In genomic region chr10:23880695-23881094, GRCm38 (mm10) we compare ENCODE assay signal across 10 mouse cellular contexts. TPM values are rescaled to one million over a fixed set of nuclear protein-coding genes. Genes with fewer than 3 reads are reported as not detected.
DNase-seq lines count a peak whose midpoint lies in the region; ATAC-seq and TF ChIP-seq lines count a peak whose summit lies in the region.
"Had no signal": no experiment of that assay in that cellular context is flagged by ENCODE, and none has a peak within 500 bp of the region (broad histone marks: within the 10 kb centered on the region; RNA-seq: fewer than 3 reads in every experiment).

No protein-coding gene starts in this region.

- H3K4me2 ChIP-seq in liver, embryonic 14.5 days (ENCODE audit: low read depth), result no peak overlapping the region
- no peak overlapping the region for H3K4me2 ChIP-seq in liver, embryonic 11.5 days
- H3K4me2 ChIP-seq: lung, embryonic 15.5 days had no signal

- H3K36me3 ChIP-seq in liver, embryonic 14.5 days (replicated peaks; ENCODE audit: control insufficient read depth, insufficient read depth, low read depth), result no peaks in the 10 kb centered on the region
- H3K36me3 ChIP-seq in liver, embryonic 11.5 days (ENCODE audit: control insufficient read depth, insufficient read depth, low read length), result no peaks in the 10 kb centered on the region
- H3K36me3 ChIP-seq: lung, embryonic 15.5 days had no signal

- no peaks in the 10 kb centered on the region for H3K4me1 ChIP-seq in liver, embryonic 14.5 days (replicated peaks; ENCODE audit: control insufficient read depth in 2 of 2, insufficient read depth in 2 of 2, low read length in 1 of 2)
- no peaks in the 10 kb centered on the region for H3K4me1 ChIP-seq in liver, embryonic 11.5 days (replicated peaks; ENCODE audit: control insufficient read depth, insufficient read depth, low read length)
- H3K4me1 ChIP-seq: lung, embryonic 15.5 days had no signal

- WGBS in liver, embryonic 14.5 days (ENCODE audit: insufficient replicate concordance), result 64% methylated on average over 6 of the region's 6 CpGs
- WGBS in liver, embryonic 11.5 days, result 83% methylated on average over 6 of the region's 6 CpGs

- peak; percentile 13 to 42 for DNase-seq in cerebellum, postnatal 14 days
- no peak for DNase-seq in cerebellum, adult 9-11 months
- no peak for DNase-seq in liver, embryonic 14.5 days (ENCODE audit: low read depth in 3 of 3, low spot score in 3 of 3)
- no peak for DNase-seq in liver, embryonic 11.5 days (ENCODE audit: low spot score)
- no peak for DNase-seq in brain, embryonic 14.5 days (ENCODE audit: low read depth)
- DNase-seq in mesoderm, embryonic 11.5 days (ENCODE audit: low read depth, low spot score), result peak; percentile 15
- DNase-seq in neural tube, embryonic 10.5 days (ENCODE audit: extremely low spot score, low spot score), result no peak
- no peak for DNase-seq in frontal cortex, postnatal 14 days (ENCODE audit: low spot score in 2 of 2)

- H3K9me3 ChIP-seq in liver, embryonic 14.5 days (ENCODE audit: control insufficient read depth, low read length), result no peaks in the 10 kb centered on the region
- no peaks in the 10 kb centered on the region for H3K9me3 ChIP-seq in liver, embryonic 11.5 days (ENCODE audit: control insufficient read depth, low read length)
- H3K9me3 ChIP-seq: lung, embryonic 15.5 days had no signal

- no peak for TF ChIP-seq POLR2A in brain, embryonic 14.5 days (IDR thresholded peaks at IDR 0.05; ENCODE audit: borderline replicate concordance, extremely low read depth, insufficient read depth, insufficient read length, poor library complexity, severe bottlenecking)

- H3K4me3 ChIP-seq in liver, embryonic 14.5 days (ENCODE audit: insufficient read depth in 1 of 2, low read depth in 2 of 2, low read length in 2 of 2), result no peak overlapping the region
- H3K4me3 ChIP-seq in liver, embryonic 11.5 days (ENCODE audit: low read depth, low read length), result no peak overlapping the region
- H3K4me3 ChIP-seq: lung, embryonic 15.5 days had no signal

- no peak overlapping the region for H3K27ac ChIP-seq in liver, embryonic 14.5 days
- H3K27ac ChIP-seq in liver, embryonic 11.5 days (ENCODE audit: low read depth, low read length), result no peak overlapping the region
- H3K27ac ChIP-seq: lung, embryonic 15.5 days had no signal

- H3K27me3 ChIP-seq in liver, embryonic 14.5 days (ENCODE audit: control insufficient read depth, insufficient read depth, low read length), result no peaks in the 10 kb centered on the region
- H3K27me3 ChIP-seq in liver, embryonic 11.5 days (replicated peaks; ENCODE audit: control insufficient read depth, insufficient read depth, low read length), result no peaks in the 10 kb centered on the region
- H3K27me3 ChIP-seq: lung, embryonic 15.5 days had no signal

- ATAC-seq in liver, embryonic 14.5 days (ENCODE audit: insufficient read depth), result no peak
- no peak for ATAC-seq in liver, embryonic 11.5 days (replicated peaks; ENCODE audit: low FRiP score)

- TF ChIP-seq EP300 in liver, embryonic 14.5 days (IDR thresholded peaks at IDR 0.05; ENCODE audit: low read depth), result no peak

- peak; percentile 39 for TF ChIP-seq CTCF in liver, embryonic 14.5 days (IDR thresholded peaks at IDR 0.05; ENCODE audit: low read depth)
- TF ChIP-seq CTCF in brain, embryonic 14.5 days (IDR thresholded peaks at IDR 0.05; ENCODE audit: borderline replicate concordance, extremely low read depth, insufficient read depth, insufficient read length), result peak; percentile 16; the same call in 1 of the 2 replicates

- H3K9ac ChIP-seq in liver, embryonic 14.5 days (replicated peaks), result no peak overlapping the region
- H3K9ac ChIP-seq in liver, embryonic 11.5 days (ENCODE audit: low read depth, low read length), result no peak overlapping the region
- H3K9ac ChIP-seq: lung, embryonic 15.5 days had no signal

RNA-seq across cellular contexts. Expression of gene Vnn1, which starts 13.8 kb away (rescaled TPM):
- 0.76 and 1.2 TPM in 2 replicates for polyA plus RNA-seq in liver, embryonic 14.5 days (2012; rRNA removed)
- polyA plus RNA-seq in liver, embryonic 14.5 days (2014; fragmentation: Nextera tagmentation; extraction: Ambion mirVana), result 1.2 and 1.7 TPM in 2 replicates
- polyA plus RNA-seq in liver, embryonic 11.5 days (2014; fragmentation: Nextera tagmentation; extraction: Ambion mirVana), result 1.3 and 1.4 TPM in 2 replicates
- 0.14 and 0.15 TPM in 2 replicates for polyA plus RNA-seq in brain, embryonic 14.5 days (2012; rRNA removed)

RNA-seq across cellular contexts. Expression of gene Vnn3, which starts 29.4 kb away (rescaled TPM):
- 0.34 and 0.59 TPM in 2 replicates for polyA plus RNA-seq in liver, embryonic 14.5 days (2012; rRNA removed)
- polyA plus RNA-seq in liver, embryonic 14.5 days (2014; fragmentation: Nextera tagmentation; extraction: Ambion mirVana), result 0.86 and 1.1 TPM in 2 replicates
- not detected in 2 replicates for polyA plus RNA-seq in liver, embryonic 11.5 days (2014; fragmentation: Nextera tagmentation; extraction: Ambion mirVana)
- polyA plus RNA-seq in brain, embryonic 14.5 days (2012; rRNA removed), result 0.04 and 0.10 TPM in 2 replicates

RNA-seq across cellular contexts. Expression of gene Taar1, which starts 39.5 kb away (rescaled TPM):
- polyA plus RNA-seq in liver, embryonic 14.5 days (2012; rRNA removed), result not detected in 2 replicates
- polyA plus RNA-seq in liver, embryonic 14.5 days (2014; fragmentation: Nextera tagmentation; extraction: Ambion mirVana), result not detected in 2 replicates
- polyA plus RNA-seq in liver, embryonic 11.5 days (2014; fragmentation: Nextera tagmentation; extraction: Ambion mirVana), result not detected in 2 replicates
- polyA plus RNA-seq in brain, embryonic 14.5 days (2012; rRNA removed), result not detected in 2 replicates
- polyA plus RNA-seq: lung, embryonic 15.5 days; testis, adult 2 months had no signal

RNA-seq across cellular contexts. Expression of gene Taar2, which starts 57.7 kb away (rescaled TPM):
- not detected in 2 replicates for polyA plus RNA-seq in liver, embryonic 14.5 days (2012; rRNA removed)
- not detected in 2 replicates for polyA plus RNA-seq in liver, embryonic 14.5 days (2014; fragmentation: Nextera tagmentation; extraction: Ambion mirVana)
- polyA plus RNA-seq in liver, embryonic 11.5 days (2014; fragmentation: Nextera tagmentation; extraction: Ambion mirVana), result not detected in 2 replicates
- 0.08 TPM in 1 of 2 replicates, not detected in the other for polyA plus RNA-seq in brain, embryonic 14.5 days (2012; rRNA removed)
- polyA plus RNA-seq: lung, embryonic 15.5 days; testis, adult 2 months had no signal

Comparison
In these comparisons a context has a peak if more than half of its experiments do, and no peak if none do; other contexts are left out.
1. DNase-seq: peak in cerebellum, postnatal 14 days (2 of 2) and mesoderm, embryonic 11.5 days (single experiment); none in cerebellum, adult 9-11 months (single experiment), liver, embryonic 14.5 days (0 of 3), liver, embryonic 11.5 days (single experiment), brain, embryonic 14.5 days (single experiment), neural tube, embryonic 10.5 days (single experiment) and frontal cortex, postnatal 14 days (0 of 2).